Mouse (Mus musculus) thymus, adult 18-20 months (tissue): ENCODE results near the gene Ndufv2.

Experiments
- DNase-seq, 2 experiments: peaks; one replicate each; pipeline ENCODE4 v3.0.0; 2022; ENCODE audit warnings: mixed read lengths in 2 of 2

Ndufv2 gene

GRCm38 (mm10) chr17:66101380-66102330 lies at the start of gene Ndufv2:
Ndufv2 (minus strand) TSS chr17:66101559.
- peak; percentile 82 to 85 for DNase-seq

GRCm38 (mm10) chr17:66131212-66131611 lies 29.9 kb upstream of the Ndufv2 start:
- no peak for DNase-seq

- DNase-seq, result no peak
Observed at GRCm38 (mm10) chr17:66130371-66130770, 29.0 kb upstream of the Ndufv2 start.

GRCm38 (mm10) chr17:66125211-66125610 lies 23.9 kb upstream of the Ndufv2 start:
- no peak for DNase-seq

- no peak for DNase-seq
Observed at GRCm38 (mm10) chr17:66123816-66124610, 22.7 kb upstream of the Ndufv2 start.

GRCm38 (mm10) chr17:66123066-66123815 lies 21.9 kb upstream of the Ndufv2 start, which contains the start of gene Ddx11:
Ddx11 (plus strand) TSS chr17:66123520.
- peak; percentile 75 to 78 for DNase-seq

- DNase-seq, result no peak
Observed at GRCm38 (mm10) chr17:66120701-66121100, 19.3 kb upstream of the Ndufv2 start.

GRCm38 (mm10) chr17:66118991-66119390 lies 17.6 kb upstream of the Ndufv2 start:
- DNase-seq, result no peak

GRCm38 (mm10) chr17:66112166-66112565 lies 10.8 kb upstream of the Ndufv2 start:
- no peak for DNase-seq

- DNase-seq, result peak; percentile 77 to 82
Observed at GRCm38 (mm10) chr17:66111402-66111959, 10.1 kb upstream of the Ndufv2 start, which contains the start of gene Washc1. Washc1 (plus strand) TSS chr17:66111545.

GRCm38 (mm10) chr17:66110746-66111145 lies 9.4 kb upstream of the Ndufv2 start:
- DNase-seq, result no peak

GRCm38 (mm10) chr17:66108198-66108597 lies 6.8 kb upstream of the Ndufv2 start:
- DNase-seq, result no peak

- no peak for DNase-seq
Observed at GRCm38 (mm10) chr17:66107466-66107865, 6.1 kb upstream of the Ndufv2 start.

- DNase-seq, result peak in 1 of 2 experiments; percentile 39
Observed at GRCm38 (mm10) chr17:66106601-66107267, 5.4 kb upstream of the Ndufv2 start.

GRCm38 (mm10) chr17:66104076-66104475 lies 2.7 kb upstream of the Ndufv2 start:
- no peak for DNase-seq

- DNase-seq, result no peak
Observed at GRCm38 (mm10) chr17:66100566-66101379, 586 bp downstream of the Ndufv2 start.

- no peak for DNase-seq
Observed at GRCm38 (mm10) chr17:66092664-66093063, 8.7 kb downstream of the Ndufv2 start.

GRCm38 (mm10) chr17:66092065-66092464 lies 9.3 kb downstream of the Ndufv2 start:
- no peak for DNase-seq

GRCm38 (mm10) chr17:66091392-66091791 lies 10.0 kb downstream of the Ndufv2 start:
- DNase-seq, result no peak

GRCm38 (mm10) chr17:66090251-66090650 lies 11.1 kb downstream of the Ndufv2 start:
- DNase-seq, result no peak

GRCm38 (mm10) chr17:66085038-66085437 lies 16.3 kb downstream of the Ndufv2 start:
- DNase-seq, result no peak
